Mouse (Mus musculus): ENCODE measurements around the gene Prlhr. TPM values are rescaled to one million over a fixed set of nuclear protein-coding genes. Genes with fewer than 3 reads are reported as not detected.

Prlhr gene
- not detected for total RNA-seq (2021)
- long read RNA-seq, experiment 1, result 0 reads
- long read RNA-seq, experiment 2, result 0 reads

- Histone ChIP-seq H3K27ac (no peak within 1 kb of the TSS), H3K4me3 (peak within 1 kb of the TSS; percentile 48)
- intact Hi-C loops (cut with DNase I), result loop anchor here (10.0 kb wide), 1 partner anchor 136 kb away; no protein-coding TSS in a partner anchor
- no peak for DNase-seq
- TF ChIP-seq CTCF (IDR thresholded peaks at IDR 0.05), result no peak
Observed at GRCm38 (mm10) chr19:60468254-60468762, at the start of gene Prlhr. Prlhr (minus strand) TSS chr19:60468304.

DNA sequence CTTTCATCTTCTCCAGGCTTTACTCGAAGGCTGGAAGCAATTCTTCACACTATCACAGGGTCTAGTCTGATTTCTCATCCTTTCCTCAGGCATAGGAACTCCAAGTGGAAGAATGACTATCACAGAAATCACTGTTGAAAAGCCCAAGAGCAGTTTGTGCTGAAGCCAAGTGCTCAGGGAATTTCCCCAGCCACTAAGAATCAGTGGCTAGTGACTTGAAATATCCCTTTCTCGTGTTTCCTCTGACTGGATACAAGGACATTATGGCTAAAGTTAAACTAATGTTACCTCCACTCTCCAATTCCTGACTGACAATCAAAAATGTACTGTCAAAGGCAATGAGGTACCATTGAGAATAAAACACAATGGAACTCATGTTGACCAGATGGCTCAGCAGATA is 47.0 kb upstream of the Prlhr start:
- intact Hi-C loops (cut with DNase I), result no loop called here
- H3K4me3 ChIP-seq, result no peak overlapping the region
- H3K27ac ChIP-seq, result no peak overlapping the region
- DNase-seq, result no peak
- TF ChIP-seq CTCF (IDR thresholded peaks at IDR 0.05), result no peak

GRCm38 (mm10) chr19:60513431-60513830 is 45.3 kb upstream of the Prlhr start:
- no peak for TF ChIP-seq CTCF (IDR thresholded peaks at IDR 0.05)
- DNase-seq, result no peak
- H3K27ac ChIP-seq, result no peak overlapping the region
- intact Hi-C loops (cut with DNase I), result no loop called here
- no peak overlapping the region for H3K4me3 ChIP-seq

DNA sequence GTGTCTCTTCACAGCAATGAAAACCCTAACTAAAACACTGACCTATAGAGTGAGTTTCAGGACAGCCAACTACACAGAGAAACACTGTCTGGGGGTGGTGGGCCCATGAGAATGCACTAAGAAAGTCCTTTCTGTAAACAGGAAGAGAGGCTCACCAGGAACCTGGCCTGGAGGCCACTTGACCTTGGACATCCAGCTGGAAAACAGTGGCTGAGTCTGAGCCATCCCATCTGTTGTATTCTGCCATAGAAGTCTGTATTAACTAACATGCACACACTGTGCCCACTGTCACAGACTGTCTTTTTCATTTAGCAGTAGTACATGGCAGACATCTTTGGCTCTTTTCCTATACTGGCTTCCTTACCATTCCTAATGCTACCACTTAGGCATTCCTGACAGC is 32.1 kb upstream of the Prlhr start:
- no peak for TF ChIP-seq CTCF (IDR thresholded peaks at IDR 0.05)
- Histone ChIP-seq H3K4me3 (no peak overlapping the region), H3K27ac (no peak overlapping the region)
- no peak for DNase-seq
- intact Hi-C loops (cut with DNase I), result no loop called here

- no peak for DNase-seq
- intact Hi-C loops (cut with DNase I), result no loop called here
Observed at GRCm38 (mm10) chr19:60497171-60497570, 29.1 kb upstream of the Prlhr start.

GRCm38 (mm10) chr19:60495772-60496171 is 27.7 kb upstream of the Prlhr start:
- no peak overlapping the region for H3K4me3 ChIP-seq
- intact Hi-C loops (cut with DNase I), result no loop called here
- no peak for DNase-seq
- TF ChIP-seq CTCF (IDR thresholded peaks at IDR 0.05), result no peak
- H3K27ac ChIP-seq, result no peak overlapping the region

More at GRCm38 (mm10) chr19:60497171-60497570, 29.1 kb upstream of the Prlhr start:
- no peak overlapping the region for H3K4me3 ChIP-seq
- no peak for TF ChIP-seq CTCF (IDR thresholded peaks at IDR 0.05)
- H3K27ac ChIP-seq, result no peak overlapping the region

- no peak for TF ChIP-seq CTCF (IDR thresholded peaks at IDR 0.05)
Observed at GRCm38 (mm10) chr19:60489566-60489965, 21.5 kb upstream of the Prlhr start.

DNA sequence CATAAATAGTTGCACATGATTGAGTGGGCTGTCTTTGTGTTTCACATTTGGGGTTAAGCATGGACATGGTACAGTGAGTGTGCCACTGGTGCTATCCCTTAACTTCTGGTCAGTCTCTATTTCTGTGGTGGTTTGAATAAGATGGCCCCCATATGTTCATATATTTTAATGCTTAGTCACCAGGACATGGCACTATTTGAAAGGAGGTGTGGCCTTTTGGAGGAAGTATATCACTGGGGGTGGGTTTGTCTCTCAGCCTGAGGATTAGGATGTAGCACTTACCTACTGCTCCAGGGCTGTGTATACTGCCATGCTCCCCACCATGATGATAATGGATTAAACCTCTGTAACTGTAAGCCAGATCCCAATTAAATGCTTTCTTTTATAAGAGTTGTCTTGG is 17.2 kb upstream of the Prlhr start:
- DNase-seq, result no peak
- Histone ChIP-seq H3K4me3 (no peak overlapping the region), H3K27ac (no peak overlapping the region)
- intact Hi-C loops (cut with DNase I), result no loop called here
- TF ChIP-seq CTCF (IDR thresholded peaks at IDR 0.05), result no peak

More at GRCm38 (mm10) chr19:60489566-60489965, 21.5 kb upstream of the Prlhr start:
- intact Hi-C loops (cut with DNase I), result no loop called here
- DNase-seq, result no peak
- Histone ChIP-seq H3K27ac (no peak overlapping the region), H3K4me3 (no peak overlapping the region)

- intact Hi-C loops (cut with DNase I), result no loop called here
- no peak for TF ChIP-seq CTCF (IDR thresholded peaks at IDR 0.05)
Observed at GRCm38 (mm10) chr19:60478859-60479258, 10.8 kb upstream of the Prlhr start.

DNA sequence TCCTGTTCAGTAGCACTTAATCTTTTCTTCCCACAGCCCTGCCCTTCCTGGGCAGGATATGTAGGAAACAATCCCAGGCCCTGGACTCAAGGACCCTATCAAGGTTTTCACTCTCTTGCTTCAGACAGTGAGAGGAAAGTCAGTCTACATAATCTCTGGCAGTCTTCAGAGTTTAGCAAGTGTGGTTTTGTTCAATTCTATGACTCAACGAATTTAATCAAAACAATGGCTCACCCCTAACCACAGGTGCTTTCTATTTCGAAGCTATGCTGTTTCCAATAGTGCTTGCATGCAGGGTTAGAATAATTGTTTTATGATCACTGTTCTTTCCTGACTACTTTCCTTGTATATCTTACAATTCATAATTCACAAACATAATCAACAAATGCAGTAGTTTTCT is 9.7 kb upstream of the Prlhr start:
- intact Hi-C loops (cut with DNase I), result no loop called here
- no peak for TF ChIP-seq CTCF (IDR thresholded peaks at IDR 0.05)

More at GRCm38 (mm10) chr19:60478859-60479258, 10.8 kb upstream of the Prlhr start:
- DNase-seq, result no peak
- Histone ChIP-seq H3K4me3 (no peak overlapping the region), H3K27ac (no peak overlapping the region)

GRCm38 (mm10) chr19:60468846-60469245 is 742 bp upstream of the Prlhr start:
- peak; percentile 18 for DNase-seq
- intact Hi-C loops (cut with DNase I), result loop anchor here (10.0 kb wide), 1 partner anchor 136 kb away; no protein-coding TSS in a partner anchor

More for the DNA sequence above, 9.7 kb upstream of the Prlhr start:
- no peak for DNase-seq
- no peak overlapping the region for H3K27ac ChIP-seq
- no peak overlapping the region for H3K4me3 ChIP-seq

GRCm38 (mm10) chr19:60467588-60468007 is 506 bp downstream of the Prlhr start:
- intact Hi-C loops (cut with DNase I), result loop anchor here (10.0 kb wide), 1 partner anchor 137 kb away; no protein-coding TSS in a partner anchor
- Histone ChIP-seq H3K27ac (no peak overlapping the region), H3K4me3 (peak overlapping the region; percentile 48)
- DNase-seq, result no peak
- TF ChIP-seq CTCF (IDR thresholded peaks at IDR 0.05), result no peak

More at GRCm38 (mm10) chr19:60468846-60469245, 742 bp upstream of the Prlhr start:
- TF ChIP-seq CTCF (IDR thresholded peaks at IDR 0.05), result no peak
- Histone ChIP-seq H3K4me3 (no peak overlapping the region), H3K27ac (no peak overlapping the region)

DNA sequence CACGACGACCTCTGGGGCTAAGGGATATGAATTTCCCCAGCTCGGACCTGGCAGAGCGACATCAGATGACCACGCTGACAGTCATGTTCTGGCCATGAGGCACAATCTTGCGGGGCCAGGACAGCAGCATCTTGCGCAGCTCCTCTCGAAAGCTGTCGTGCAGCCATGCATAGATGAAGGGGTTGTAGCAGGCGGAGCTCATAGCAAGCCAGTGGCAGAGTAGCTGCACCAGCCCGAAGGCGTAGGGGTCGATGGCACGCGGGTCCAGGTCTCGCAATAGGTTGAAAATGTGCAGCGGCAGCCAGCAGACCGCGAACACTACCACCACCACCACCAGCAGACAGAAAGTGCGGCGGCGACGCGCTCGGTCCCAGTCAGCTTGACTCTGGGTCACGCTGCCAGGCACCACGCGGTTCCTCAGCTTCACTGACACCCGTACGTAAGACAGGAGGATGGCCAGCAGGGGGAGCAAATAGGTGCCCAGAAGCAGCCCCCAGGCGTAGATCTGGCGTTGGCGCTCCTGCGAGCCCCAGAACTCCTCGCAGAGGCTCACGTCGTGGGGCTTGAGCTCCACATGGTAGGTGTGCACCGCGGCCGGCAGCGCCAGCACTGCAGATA is 1.0 kb downstream of the Prlhr start:
- no peak overlapping the region for H3K27ac ChIP-seq
- TF ChIP-seq CTCF (IDR thresholded peaks at IDR 0.05), result peak; percentile 65
- DNase-seq, result peak; percentile 65
- intact Hi-C loops (cut with DNase I), result loop anchor here (10.0 kb wide), 1 partner anchor 138 kb away; no protein-coding TSS in a partner anchor
- H3K4me3 ChIP-seq, result peak overlapping the region; percentile 48
